Mouse (Mus musculus) small intestine, adult 2 months (tissue): ENCODE data around the gene Myh3. TPM values are rescaled to one million over a fixed set of nuclear protein-coding genes. Genes with fewer than 3 reads are reported as not detected.
"Not testable (repeated sequence)": the region's sequence is repeated elsewhere in the genome, so short reads cannot be mapped to it uniquely, and the experiment has no call there.

Source experiments
- H3K27ac ChIP-seq: fragments of 200-500 bp; 2 replicates; pipeline ENCODE4 v1.5.1; 2012; ENCODE audit warnings: low read depth, low read length, control low read depth, inconsistent platforms; ENCODE audit not compliant: insufficient read depth
- H3K27me3 ChIP-seq: fragments of 200-500 bp; 2 replicates; pipeline ENCODE4 v1.6.1; 2012; ENCODE audit warnings: mild to moderate bottlenecking, moderate library complexity, low read length, inconsistent platforms; ENCODE audit not compliant: control insufficient read depth, insufficient read depth
- H3K36me3 ChIP-seq: fragments of 200-500 bp; 2 replicates; pipeline ENCODE4 v1.6.1; 2012; ENCODE audit warnings: mild to moderate bottlenecking, low read length, control low read depth, inconsistent platforms; ENCODE audit not compliant: control insufficient read depth, insufficient read depth
- H3K4me1 ChIP-seq: fragments of 200-500 bp; 2 replicates; pipeline ENCODE4 v1.6.1; 2012; ENCODE audit warnings: low read length, inconsistent platforms, mixed read lengths; ENCODE audit not compliant: control insufficient read depth, insufficient read depth, insufficient read length
- H3K4me3 ChIP-seq: fragments of 200-500 bp; 2 replicates; pipeline ENCODE4 v1.5.1; 2012; ENCODE audit warnings: low read depth, mild to moderate bottlenecking, control low read depth, inconsistent platforms, low read length, moderate library complexity
- CTCF ChIP-seq: fragments of 200-500 bp; IDR thresholded peaks from 2 replicates; pipeline ENCODE4 v1.5.1; 2012; ENCODE audit warnings: low read depth, mild to moderate bottlenecking, control low read depth, inconsistent platforms, low read length, moderate library complexity, mixed read lengths; ENCODE audit not compliant: insufficient replicate concordance, insufficient read length; ENCODE audit errors: extremely low read depth
- POLR2A ChIP-seq: fragments of 200-500 bp; IDR thresholded peaks from 2 replicates; pipeline ENCODE4 v1.6.1; 2012; ENCODE audit warnings: low read depth, mild to moderate bottlenecking, control low read depth, inconsistent platforms, low read length, moderate library complexity
- WGBS: fragments of 180-500 bp; shearing (Covaris S2); methylation state at CpG from one replicate; pipeline ENCODE4 v1.1.7; 2018; 5-methylcytosine and 5-hydroxymethylcytosine counted together
- polyA plus RNA-seq: library from polyadenylated mRNA; depleted of rRNA; stranded (reverse); fragments of >200 nt; gene quantifications from 2 replicates; pipeline ENCODE4 v1.2.3, GENCODE M21; 2012

Gene Myh3
- polyA plus RNA-seq, 1 experiment = 0.06 TPM

DNA sequence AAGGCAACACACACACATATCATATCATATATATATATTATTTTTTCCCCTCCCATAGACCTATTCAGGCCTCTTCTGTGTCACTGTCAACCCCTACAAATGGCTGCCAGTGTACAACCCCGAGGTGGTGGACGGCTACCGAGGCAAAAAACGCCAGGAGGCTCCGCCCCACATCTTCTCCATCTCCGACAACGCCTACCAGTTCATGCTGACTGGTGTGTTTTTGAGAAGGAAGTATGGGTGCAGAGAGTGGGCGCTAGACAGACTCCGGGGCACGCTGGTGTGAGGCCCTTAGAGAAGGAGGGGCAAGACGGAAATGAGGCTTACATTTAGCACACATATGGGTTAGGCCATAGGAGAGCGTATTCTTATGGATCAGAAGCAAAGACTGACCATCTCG, 4.7 kb downstream of the Myh3 start:
- TF ChIP-seq CTCF = no peak
- TF ChIP-seq POLR2A = no peak
- no peak overlapping the region for H3K27ac ChIP-seq
- H3K27me3 ChIP-seq = no peaks in the 10 kb centered on the region
- no peak overlapping the region for H3K4me3 ChIP-seq
- 0 out of 2 replicates have a peak, but pooled peaks cover 1% of the 10 kb centered on the region for H3K4me1 ChIP-seq
- no peaks in the 10 kb centered on the region for H3K36me3 ChIP-seq
- WGBS = 78% methylated on average over 13 of the region's 13 CpGs

DNA sequence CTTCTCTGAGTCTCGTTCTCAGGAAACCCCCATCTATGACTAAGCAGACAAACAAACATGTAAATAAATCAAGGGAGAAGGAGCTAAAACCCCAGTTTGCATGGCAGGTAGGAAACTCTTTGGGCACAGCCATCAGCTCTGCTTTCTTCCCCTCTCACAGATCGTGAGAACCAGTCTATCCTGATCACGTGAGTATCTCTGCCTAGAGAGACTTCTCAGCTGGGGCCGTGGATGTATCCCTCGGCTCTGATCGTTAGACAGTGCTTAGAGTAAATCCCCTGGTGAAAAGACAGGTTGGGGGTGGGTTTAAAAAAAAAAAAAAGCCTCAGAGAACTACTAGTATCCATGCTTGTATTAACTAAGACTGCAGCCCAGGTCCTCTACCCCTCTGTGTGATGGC, 5.1 kb downstream of the Myh3 start:
- 67% methylated on average over 6 of the region's 6 CpGs for WGBS
- Histone ChIP-seq H3K36me3 (no peaks in the 10 kb centered on the region), H3K4me1 (0 out of 2 replicates have a peak, but pooled peaks cover 1% of the 10 kb centered on the region), H3K27me3 (no peaks in the 10 kb centered on the region), H3K27ac (no peak overlapping the region), H3K4me3 (no peak overlapping the region)
- TF ChIP-seq CTCF = no peak
- TF ChIP-seq POLR2A = no peak

DNA sequence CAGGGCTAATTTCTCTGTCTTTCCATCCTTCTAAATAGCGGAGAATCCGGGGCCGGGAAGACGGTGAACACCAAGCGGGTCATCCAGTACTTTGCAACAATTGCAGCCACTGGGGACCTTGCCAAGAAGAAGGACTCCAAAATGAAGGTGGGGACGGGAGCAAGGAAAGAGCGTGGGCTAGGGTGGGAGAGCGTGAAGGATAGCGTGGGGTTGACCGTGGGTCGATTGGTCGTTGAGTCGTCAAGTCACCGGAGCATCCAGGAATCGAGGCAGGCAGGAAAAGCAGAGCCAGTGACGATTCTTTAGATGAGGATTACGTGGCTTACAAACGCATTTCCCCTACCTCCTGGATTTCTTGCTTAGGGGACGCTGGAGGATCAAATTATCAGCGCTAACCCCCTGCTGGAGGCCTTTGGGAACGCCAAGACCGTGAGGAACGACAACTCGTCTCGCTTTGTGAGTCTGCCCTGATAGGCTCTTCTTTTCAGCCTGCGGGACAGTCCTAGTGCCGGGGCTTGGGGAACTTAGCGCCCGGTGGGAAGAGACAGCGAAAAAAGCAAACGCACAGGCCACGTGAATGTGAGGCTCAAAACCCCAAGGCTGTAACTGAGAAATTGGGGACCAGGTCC, 5.7 kb downstream of the Myh3 start:
- no peak for TF ChIP-seq POLR2A
- no peak for TF ChIP-seq CTCF
- Histone ChIP-seq H3K27me3 (no peaks in the 10 kb centered on the region), H3K27ac (no peak overlapping the region), H3K4me3 (no peak overlapping the region), H3K4me1 (0 out of 2 replicates have a peak, but pooled peaks cover 1% of the 10 kb centered on the region), H3K36me3 (no peaks in the 10 kb centered on the region)
- 45% methylated on average over 32 of the region's 32 CpGs for WGBS

DNA sequence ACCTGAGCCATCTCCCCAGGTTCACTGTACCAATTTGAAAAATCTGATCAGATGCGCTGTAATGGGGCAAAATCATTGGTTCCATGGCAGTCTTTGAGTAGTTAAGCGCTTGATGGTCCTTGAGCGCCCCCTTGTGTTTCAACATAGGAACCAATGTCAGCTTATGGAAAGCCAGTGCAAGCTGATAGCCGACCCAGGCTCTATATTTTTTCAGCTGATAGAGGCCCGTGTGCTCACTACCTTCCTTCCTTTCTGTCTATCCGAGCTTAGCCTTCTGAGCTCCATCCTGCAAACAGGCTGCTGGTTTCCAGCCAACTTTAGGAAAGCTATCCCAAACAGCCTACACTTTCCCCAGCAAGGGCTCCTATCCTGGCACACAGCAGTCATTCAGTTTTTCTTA, 7.4 kb downstream of the Myh3 start:
- TF ChIP-seq CTCF (peak; percentile 61; the same call in 1 of the 2 replicates), POLR2A (no peak)
- WGBS = under 1% methylated on average over 6 of the region's 6 CpGs
- H3K4me1 ChIP-seq = 0 out of 2 replicates have a peak, but pooled peaks cover 1% of the 10 kb centered on the region
- H3K36me3 ChIP-seq = no peaks in the 10 kb centered on the region
- no peaks in the 10 kb centered on the region for H3K27me3 ChIP-seq
- no peak overlapping the region for H3K27ac ChIP-seq
- no peak overlapping the region for H3K4me3 ChIP-seq

DNA sequence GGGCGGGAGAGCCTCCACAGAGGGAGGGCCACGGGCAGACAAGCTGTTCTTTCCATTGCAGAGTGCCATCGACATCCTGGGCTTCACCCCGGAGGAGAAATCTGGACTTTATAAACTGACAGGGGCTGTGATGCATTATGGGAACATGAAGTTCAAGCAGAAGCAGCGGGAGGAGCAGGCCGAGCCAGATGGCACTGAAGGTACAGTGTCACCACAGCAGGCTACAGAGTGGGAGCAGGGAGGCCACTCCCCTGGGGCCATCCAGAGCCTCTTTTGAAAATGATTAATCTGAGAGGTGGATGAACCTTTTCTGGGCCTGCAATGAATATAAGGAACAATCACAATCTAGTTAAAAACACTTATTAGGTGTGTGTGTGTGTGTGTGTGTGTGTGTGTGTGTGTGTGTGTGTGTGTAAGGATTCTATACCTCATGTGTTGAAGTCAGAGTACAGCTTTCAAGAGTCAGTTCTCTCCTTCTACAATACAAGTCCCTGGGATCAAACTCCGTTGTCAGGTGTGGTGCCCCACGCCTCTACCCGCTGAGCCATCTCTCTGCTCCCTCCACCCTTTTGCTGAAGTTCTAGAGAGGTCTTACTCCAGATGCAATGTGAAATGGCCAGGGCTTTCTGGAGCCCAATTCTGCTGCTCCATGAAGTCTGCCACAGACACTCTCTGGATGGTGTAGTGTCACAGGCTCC, 8.5 kb downstream of the Myh3 start:
- TF ChIP-seq POLR2A = no peak
- TF ChIP-seq CTCF = no peak
- no peak overlapping the region for H3K4me3 ChIP-seq
- no peaks in the 10 kb centered on the region for H3K27me3 ChIP-seq
- WGBS = 22% methylated on average over 9 of the region's 9 CpGs
- no peak overlapping the region for H3K27ac ChIP-seq
- H3K36me3 ChIP-seq = no peaks in the 10 kb centered on the region
- H3K4me1 ChIP-seq = no peaks in the 10 kb centered on the region

DNA sequence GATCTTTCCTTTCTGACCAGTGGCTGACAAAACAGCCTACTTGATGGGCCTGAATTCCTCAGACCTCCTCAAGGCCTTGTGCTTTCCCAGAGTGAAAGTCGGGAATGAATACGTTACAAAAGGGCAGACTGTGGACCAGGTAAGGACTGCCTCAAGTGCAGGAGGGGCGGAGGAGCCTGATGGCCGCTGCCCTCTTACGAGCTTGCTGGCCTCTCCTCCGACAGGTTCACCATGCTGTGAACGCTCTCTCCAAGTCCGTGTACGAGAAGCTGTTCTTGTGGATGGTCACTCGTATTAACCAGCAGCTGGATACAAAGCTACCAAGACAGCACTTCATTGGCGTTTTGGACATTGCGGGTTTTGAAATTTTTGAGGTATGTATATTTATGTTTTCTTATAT, 9.1 kb downstream of the Myh3 start:
- Histone ChIP-seq H3K27ac (no peak overlapping the region), H3K4me1 (no peaks in the 10 kb centered on the region)
- WGBS = 81% methylated on average over 12 of the region's 12 CpGs

DNA sequence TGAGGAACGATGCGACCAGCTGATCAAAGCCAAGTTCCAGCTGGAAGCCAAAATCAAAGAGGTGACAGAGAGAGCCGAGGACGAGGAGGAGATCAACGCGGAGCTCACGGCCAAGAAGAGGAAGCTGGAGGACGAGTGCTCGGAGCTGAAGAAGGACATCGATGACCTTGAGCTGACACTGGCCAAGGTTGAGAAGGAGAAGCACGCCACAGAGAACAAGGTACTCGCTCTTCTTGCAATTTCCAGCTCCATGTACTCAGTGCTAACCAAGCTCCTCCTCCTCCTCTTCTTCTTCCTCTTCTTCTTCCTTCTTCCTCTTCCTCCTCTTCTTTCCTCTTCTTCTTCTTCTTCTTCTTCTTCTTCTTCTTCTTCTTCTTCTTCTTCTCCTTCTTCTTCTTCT, 14.3 kb downstream of the Myh3 start:
- H3K4me3 ChIP-seq, H3K27me3 ChIP-seq, H3K27ac ChIP-seq, H3K36me3 ChIP-seq, H3K4me1 ChIP-seq: not testable (repeated sequence)
- WGBS = 86% methylated on average over 12 of the region's 12 CpGs

More for the DNA sequence above, 9.1 kb downstream of the Myh3 start:
- no peak overlapping the region for H3K4me3 ChIP-seq
- H3K36me3 ChIP-seq = no peaks in the 10 kb centered on the region
- TF ChIP-seq POLR2A = no peak
- no peak for TF ChIP-seq CTCF
- H3K27me3 ChIP-seq = no peaks in the 10 kb centered on the region
